Mouse (Mus musculus) liver, postnatal 0 days (tissue): Measurements from ENCODE around the gene Tango6.

Experiments
- CTCF ChIP-seq: sonication (generic); IDR thresholded peaks from 2 replicates; pipeline ENCODE4 v1.5.1; 2016; ENCODE audit warnings: antibody characterized with exemption, low read depth
- EP300 ChIP-seq: IDR thresholded peaks from 2 replicates; pipeline ENCODE4 v1.6.1; 2016; ENCODE audit warnings: antibody characterized with exemption, low read depth, mild to moderate bottlenecking

DNA sequence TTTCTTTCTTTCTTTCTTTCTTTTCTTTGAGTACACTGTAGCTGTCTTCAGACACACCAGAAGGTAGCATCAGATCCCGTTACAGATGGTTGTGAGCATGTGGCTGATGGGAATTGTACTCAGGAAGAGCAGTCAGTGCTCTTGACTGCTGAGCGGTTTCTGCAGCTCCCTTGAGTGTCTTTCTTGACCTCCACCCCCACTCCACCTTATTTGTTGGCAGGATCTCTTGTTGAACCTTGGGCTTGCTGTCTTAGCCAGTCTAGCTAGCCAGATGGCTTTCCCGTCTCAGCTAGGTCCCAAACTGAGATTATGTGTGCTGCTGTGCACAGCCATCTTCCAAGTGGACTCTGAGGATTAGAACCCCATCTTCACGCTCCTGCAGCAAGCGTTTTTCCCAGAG lies 83.9 kb downstream of the Tango6 start:
- TF ChIP-seq CTCF (no peak), EP300 (no peak)
